Mouse (Mus musculus) layer of hippocampus, adult 2 months (tissue): ENCODE results near the gene Sclt1. TPM values are rescaled to one million over a fixed set of nuclear protein-coding genes. Genes with fewer than 3 reads are reported as not detected.

Experiments
- DNase-seq, 2 experiments: peaks; one replicate each; pipeline ENCODE4 v3.0.0; 2022; ENCODE audit warnings: low spot score in 2 of 2
- H3K27ac ChIP-seq: fragments of 200-600 bp; 2 replicates; pipeline ENCODE4 v1.8.1; 2022
- H3K4me3 ChIP-seq: fragments of 200-600 bp; 2 replicates; pipeline ENCODE4 v1.8.1; 2022; ENCODE audit warnings: mild to moderate bottlenecking
- CTCF ChIP-seq: fragments of 200-600 bp; conservative IDR thresholded peaks from 2 replicates; pipeline ENCODE4 v1.8.1; 2022; ENCODE audit warnings: antibody characterized with exemption, mild to moderate bottlenecking, moderate library complexity
- total RNA-seq, 2 experiments: library from RNA; stranded (reverse); gene quantifications; 2 replicates each; pipeline ENCODE4 v1.2.3; 2021

Sclt1 gene
- total RNA-seq, 2 experiments from 2014 or later = 17.0 to 19.3 TPM

- no peak for DNase-seq
- Histone ChIP-seq H3K27ac (no peak overlapping the region), H3K4me3 (no peak overlapping the region)
- TF ChIP-seq CTCF = no peak
These were observed 139.4 kb downstream of the Sclt1 start for GRCm38 (mm10) chr3:41602933-41603332.

- TF ChIP-seq CTCF = no peak
- no peak for DNase-seq
- Histone ChIP-seq H3K4me3 (no peak overlapping the region), H3K27ac (no peak overlapping the region)
These were observed 140.9 kb downstream of the Sclt1 start for GRCm38 (mm10) chr3:41601226-41602020.

- peak; percentile 78 for TF ChIP-seq CTCF
- no peak for DNase-seq
- H3K4me3 ChIP-seq = no peak overlapping the region
- no peak overlapping the region for H3K27ac ChIP-seq
These were observed 142.3 kb downstream of the Sclt1 start for GRCm38 (mm10) chr3:41599806-41600589.

GRCm38 (mm10) chr3:41599226-41599625, 143.1 kb downstream of the Sclt1 start:
- no peak for TF ChIP-seq CTCF
- Histone ChIP-seq H3K27ac (no peak overlapping the region), H3K4me3 (no peak overlapping the region)

GRCm38 (mm10) chr3:41598412-41598811, 143.9 kb downstream of the Sclt1 start:
- Histone ChIP-seq H3K4me3 (no peak overlapping the region), H3K27ac (no peak overlapping the region)
- TF ChIP-seq CTCF = no peak
- no peak for DNase-seq

More at GRCm38 (mm10) chr3:41599226-41599625, 143.1 kb downstream of the Sclt1 start:
- DNase-seq = no peak

- H3K27ac ChIP-seq = no peak overlapping the region
- no peak for TF ChIP-seq CTCF
- no peak overlapping the region for H3K4me3 ChIP-seq
- DNase-seq = no peak
These were observed 145.3 kb downstream of the Sclt1 start for GRCm38 (mm10) chr3:41597036-41597435.

GRCm38 (mm10) chr3:41595010-41595409, 147.3 kb downstream of the Sclt1 start:
- no peak overlapping the region for H3K27ac ChIP-seq
- no peak overlapping the region for H3K4me3 ChIP-seq
- no peak for TF ChIP-seq CTCF
- DNase-seq = no peak

- Histone ChIP-seq H3K27ac (no peak overlapping the region), H3K4me3 (no peak overlapping the region)
- TF ChIP-seq CTCF = no peak
- no peak for DNase-seq
These were observed 148.0 kb downstream of the Sclt1 start for GRCm38 (mm10) chr3:41594097-41594879.

GRCm38 (mm10) chr3:41592805-41593204, 149.5 kb downstream of the Sclt1 start:
- H3K27ac ChIP-seq = no peak overlapping the region
- H3K4me3 ChIP-seq = no peak overlapping the region
- TF ChIP-seq CTCF = no peak
- DNase-seq = no peak

GRCm38 (mm10) chr3:41591651-41592170, 150.6 kb downstream of the Sclt1 start:
- no peak overlapping the region for H3K4me3 ChIP-seq
- no peak for DNase-seq
- TF ChIP-seq CTCF = no peak
- no peak overlapping the region for H3K27ac ChIP-seq

GRCm38 (mm10) chr3:41590695-41591559, 151.4 kb downstream of the Sclt1 start:
- Histone ChIP-seq H3K27ac (peak overlapping the region; percentile 11; the same call in 1 of the 2 replicates), H3K4me3 (no peak overlapping the region)
- no peak for DNase-seq
- peak; percentile 67 for TF ChIP-seq CTCF

GRCm38 (mm10) chr3:41589988-41590387, 152.3 kb downstream of the Sclt1 start:
- DNase-seq = no peak
- Histone ChIP-seq H3K4me3 (no peak overlapping the region), H3K27ac (no peak overlapping the region)
- no peak for TF ChIP-seq CTCF
